Mouse (Mus musculus): ENCODE measurements around the gene Lim2. TPM values are rescaled to one million over a fixed set of nuclear protein-coding genes. Genes with fewer than 3 reads are reported as not detected.

Lim2 gene
- not detected for polyA plus RNA-seq (2014; fragmentation: Illumina TruSeq; extraction: RNeasy Lipid Tissue Mini Kit (QIAGEN cat#74804); ENCODE audit: low read depth, low replicate concordance)

GRCm38 (mm10) chr7:43427406-43427805 is at the start of gene Lim2:
Gene Lim2, plus strand, starts transcription at chr7:43427670.

GRCm38 (mm10) chr7:43408131-43408553 is 19.3 kb upstream of the Lim2 start, which contains the start of gene Siglecg:
Gene Siglecg, plus strand, starts transcription at chr7:43408204.

GRCm38 (mm10) chr7:43436341-43437255 is 9.1 kb downstream of the Lim2 start, which contains the start of gene Nkg7:
Gene Nkg7, plus strand, starts transcription at chr7:43437073.

GRCm38 (mm10) chr7:43440482-43440881 is 13.0 kb downstream of the Lim2 start, which contains the start of gene Cldnd2:
Gene Cldnd2, plus strand, starts transcription at chr7:43440782.

GRCm38 (mm10) chr7:43443917-43444293 is 16.4 kb downstream of the Lim2 start, which contains the start of the genes Etfb and Gm45233:
Gene Etfb, plus strand, starts transcription at chr7:43444083.
Gene Gm45233, plus strand, starts transcription at chr7:43444128.

GRCm38 (mm10) chr7:43462851-43463250 is 35.4 kb downstream of the Lim2 start, which contains the start of gene Vsig10l:
Gene Vsig10l, plus strand, starts transcription at chr7:43463151.

Other genes starting within 250 kb of the Lim2 start
- gene Zfp715, start 114.4 kb upstream of the Lim2 start, polyA plus RNA-seq (2014; fragmentation: Illumina TruSeq; extraction: RNeasy Lipid Tissue Mini Kit (QIAGEN cat#74804); ENCODE audit: low read depth, low replicate concordance) = 54.4 TPM
- gene Siglecf, start 76.3 kb upstream of the Lim2 start, polyA plus RNA-seq (2014; fragmentation: Illumina TruSeq; extraction: RNeasy Lipid Tissue Mini Kit (QIAGEN cat#74804); ENCODE audit: low read depth, low replicate concordance) = 2.7 TPM
- gene Siglecg, start 19.5 kb upstream of the Lim2 start, polyA plus RNA-seq (2014; fragmentation: Illumina TruSeq; extraction: RNeasy Lipid Tissue Mini Kit (QIAGEN cat#74804); ENCODE audit: low read depth, low replicate concordance) = 1.9 TPM
- not detected for gene Nkg7, start 9.4 kb downstream of the Lim2 start, polyA plus RNA-seq (2014; fragmentation: Illumina TruSeq; extraction: RNeasy Lipid Tissue Mini Kit (QIAGEN cat#74804); ENCODE audit: low read depth, low replicate concordance)
- gene Cldnd2, start 13.1 kb downstream of the Lim2 start, polyA plus RNA-seq (2014; fragmentation: Illumina TruSeq; extraction: RNeasy Lipid Tissue Mini Kit (QIAGEN cat#74804); ENCODE audit: low read depth, low replicate concordance) = not detected
- 4.8 TPM for gene Etfb, start 16.4 kb downstream of the Lim2 start, polyA plus RNA-seq (2014; fragmentation: Illumina TruSeq; extraction: RNeasy Lipid Tissue Mini Kit (QIAGEN cat#74804); ENCODE audit: low read depth, low replicate concordance)
- gene Gm45233, start 16.5 kb downstream of the Lim2 start, polyA plus RNA-seq (2014; fragmentation: Illumina TruSeq; extraction: RNeasy Lipid Tissue Mini Kit (QIAGEN cat#74804); ENCODE audit: low read depth, low replicate concordance) = not detected
- gene Vsig10l, start 35.5 kb downstream of the Lim2 start, polyA plus RNA-seq (2014; fragmentation: Illumina TruSeq; extraction: RNeasy Lipid Tissue Mini Kit (QIAGEN cat#74804); ENCODE audit: low read depth, low replicate concordance) = 0.32 TPM
- gene Iglon5, start 62.4 kb downstream of the Lim2 start, polyA plus RNA-seq (2014; fragmentation: Illumina TruSeq; extraction: RNeasy Lipid Tissue Mini Kit (QIAGEN cat#74804); ENCODE audit: low read depth, low replicate concordance) = not detected
- not detected for gene 4931406B18Rik, start 78.3 kb downstream of the Lim2 start, polyA plus RNA-seq (2014; fragmentation: Illumina TruSeq; extraction: RNeasy Lipid Tissue Mini Kit (QIAGEN cat#74804); ENCODE audit: low read depth, low replicate concordance)
- gene Cd33, start 116.8 kb downstream of the Lim2 start, polyA plus RNA-seq (2014; fragmentation: Illumina TruSeq; extraction: RNeasy Lipid Tissue Mini Kit (QIAGEN cat#74804); ENCODE audit: low read depth, low replicate concordance) = 14.8 TPM
- gene Zfp658, start 134.6 kb downstream of the Lim2 start, polyA plus RNA-seq (2014; fragmentation: Illumina TruSeq; extraction: RNeasy Lipid Tissue Mini Kit (QIAGEN cat#74804); ENCODE audit: low read depth, low replicate concordance) = 1.5 TPM
- 17.7 TPM for gene Zfp719, start 151.9 kb downstream of the Lim2 start, polyA plus RNA-seq (2014; fragmentation: Illumina TruSeq; extraction: RNeasy Lipid Tissue Mini Kit (QIAGEN cat#74804); ENCODE audit: low read depth, low replicate concordance)
- not detected for gene Zfp819, start 179.5 kb downstream of the Lim2 start, polyA plus RNA-seq (2014; fragmentation: Illumina TruSeq; extraction: RNeasy Lipid Tissue Mini Kit (QIAGEN cat#74804); ENCODE audit: low read depth, low replicate concordance)
- gene Ceacam18, start 207.0 kb downstream of the Lim2 start, polyA plus RNA-seq (2014; fragmentation: Illumina TruSeq; extraction: RNeasy Lipid Tissue Mini Kit (QIAGEN cat#74804); ENCODE audit: low read depth, low replicate concordance) = 2.9 TPM
- 0.54 TPM for gene Siglece, start 232.5 kb downstream of the Lim2 start, polyA plus RNA-seq (2014; fragmentation: Illumina TruSeq; extraction: RNeasy Lipid Tissue Mini Kit (QIAGEN cat#74804); ENCODE audit: low read depth, low replicate concordance)
- 2.9 TPM for gene Ctu1, start 244.3 kb downstream of the Lim2 start, polyA plus RNA-seq (2014; fragmentation: Illumina TruSeq; extraction: RNeasy Lipid Tissue Mini Kit (QIAGEN cat#74804); ENCODE audit: low read depth, low replicate concordance)

Measured in sigmoid colon, adult 10 weeks (tissue).